ENCODE assay signal across 7 mouse cellular contexts in the genomic region with DNA sequence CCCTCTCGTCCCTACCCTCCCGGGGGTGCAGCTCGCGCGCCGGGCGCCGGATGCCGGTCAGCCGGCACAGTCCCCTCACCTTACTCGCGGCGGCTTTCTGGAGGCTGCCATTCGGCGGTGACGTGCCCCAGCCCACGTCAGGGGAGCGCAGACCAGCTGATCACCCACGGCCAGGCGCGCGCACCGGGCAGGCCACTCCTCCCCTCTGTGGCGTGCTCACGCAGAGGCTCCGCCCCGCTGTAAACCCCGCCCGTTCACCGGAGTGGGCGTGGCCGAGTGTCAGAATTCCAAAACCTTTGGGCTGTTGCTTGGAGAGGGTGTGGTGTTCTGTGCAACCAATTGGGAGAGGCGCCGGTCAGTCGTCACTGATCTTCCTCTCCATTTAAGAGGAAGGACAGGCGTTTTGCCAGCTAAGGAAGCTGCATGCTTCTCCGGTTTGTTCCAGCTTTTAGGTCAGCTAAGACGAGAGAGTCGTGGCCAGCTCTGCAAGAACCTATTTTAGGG. TPM values are rescaled to one million over a fixed set of nuclear protein-coding genes. Genes with fewer than 3 reads are reported as not detected.
DNase-seq lines count a peak whose midpoint lies in the region; ATAC-seq lines count a peak whose summit lies in the region.

No protein-coding gene starts in this region.

- no peaks in the 10 kb centered on the region for H3K9me3 ChIP-seq in intestine, embryonic 15.5 days
- no peaks in the 10 kb centered on the region for H3K9me3 ChIP-seq in midbrain, embryonic 10.5 days (replicated peaks)

- H3K4me1 ChIP-seq in intestine, embryonic 15.5 days (replicated peaks) = peaks cover 27% of the 10 kb centered on the region
- H3K4me1 ChIP-seq in midbrain, embryonic 10.5 days = peaks cover 19% of the 10 kb centered on the region

- no peaks in the 10 kb centered on the region for H3K36me3 ChIP-seq in intestine, embryonic 15.5 days
- 0 out of 2 replicates have a peak, but pooled peaks cover 3% of the 10 kb centered on the region for H3K36me3 ChIP-seq in midbrain, embryonic 10.5 days

- H3K4me3 ChIP-seq in intestine, embryonic 15.5 days (replicated peaks) = peak overlapping the region; percentile 97
- H3K4me3 ChIP-seq in midbrain, embryonic 10.5 days = peak overlapping the region; percentile 94

- ATAC-seq in intestine, embryonic 15.5 days = peak; percentile 98

- H3K9ac ChIP-seq in intestine, embryonic 15.5 days = peak overlapping the region; percentile 93

- H3K27ac ChIP-seq in intestine, embryonic 15.5 days = peak overlapping the region; percentile 93
- peak overlapping the region; percentile 95 for H3K27ac ChIP-seq in midbrain, embryonic 10.5 days (replicated peaks)

- H3K4me2 ChIP-seq in intestine, embryonic 15.5 days (replicated peaks) = peak overlapping the region; percentile 68

- peak; percentile 100 for DNase-seq in adrenal gland, adult (ENCODE audit: inconsistent age in 2 of 2, low spot score in 1 of 2)
- peak; percentile 99 for DNase-seq in embryo, embryonic 10.5 days (ENCODE audit: low spot score)
- DNase-seq in gastrocnemius, postnatal 25 days = peak; percentile 99
- DNase-seq in left cerebral cortex, postnatal 25 days (ENCODE audit: low spot score in 2 of 2) = peak; percentile 97 to 99
- peak; percentile 100 for DNase-seq in midbrain, embryonic 10.5 days (ENCODE audit: low spot score)
- peak; percentile 95 for DNase-seq in right cerebral cortex, postnatal 4 days

- no peaks in the 10 kb centered on the region for H3K27me3 ChIP-seq in intestine, embryonic 15.5 days (replicated peaks)
- 0 out of 2 replicates have a peak, but pooled peaks cover 2% of the 10 kb centered on the region for H3K27me3 ChIP-seq in midbrain, embryonic 10.5 days (ENCODE audit: low read depth, poor library complexity, severe bottlenecking)

- under 1% methylated on average over 39 of the region's 39 CpGs for WGBS in intestine, embryonic 15.5 days
- WGBS in midbrain, embryonic 10.5 days = under 1% methylated on average over 39 of the region's 39 CpGs

- intact Hi-C loops in left cerebral cortex, postnatal 25 days (cut with DNase I) = loop anchor here (1.0 kb wide), 1 partner anchor 104 kb away; no protein-coding TSS in a partner anchor

RNA-seq across cellular contexts. Expression of gene Xpnpep1, which starts 1.5 kb away (rescaled TPM):
- total RNA-seq in gastrocnemius, postnatal 25 days (2021) = 10 to 100 TPM; 52.6 to 57.3 TPM
- polyA plus RNA-seq in intestine, embryonic 15.5 days (2015; fragmentation: Nextera tagmentation; extraction: Ambion mirVana) = 182 and 206 TPM in 2 replicates
- 10 to 100 TPM; 75.4 TPM for total RNA-seq in left cerebral cortex, postnatal 25 days (2021)
- polyA plus RNA-seq in midbrain, embryonic 10.5 days (2016; fragmentation: Nextera tagmentation; extraction: Ambion mirVana) = 147 and 150 TPM in 2 replicates

Comparison
In these comparisons a context has a peak if more than half of its experiments do, and no peak if none do; other contexts are left out.
1. Peak in every context shown above with its lines: DNase-seq, ATAC-seq, H3K4me3 ChIP-seq and H3K27ac ChIP-seq.